Comparison of ENCODE assay signal across 15 mouse cellular contexts in genomic region chr19:6949532-6949931, GRCm38 (mm10). TPM values are rescaled to one million over a fixed set of nuclear protein-coding genes. Genes with fewer than 3 reads are reported as not detected.
DNase-seq lines count a peak whose midpoint lies in the region; ATAC-seq and TF ChIP-seq lines count a peak whose summit lies in the region.
"Had no signal": no experiment of that assay in that cellular context is flagged by ENCODE, and none has a peak within 500 bp of the region (broad histone marks: within the 10 kb centered on the region; RNA-seq: fewer than 3 reads in every experiment).

No protein-coding gene starts in this region.

- DNase-seq in hindbrain, embryonic 10.5 days (ENCODE audit: low spot score), result no peak
- no peak for DNase-seq in neural tube, embryonic 10.5 days (ENCODE audit: extremely low spot score, low spot score)
- DNase-seq in stomach, postnatal 0 days (ENCODE audit: low spot score), result no peak
- DNase-seq in urinary bladder, postnatal 25 days (ENCODE audit: low spot score), result no peak
- no peak for DNase-seq in embryo, embryonic 11 days
- DNase-seq: cerebellum, adult 9-10 months; gastrocnemius, adult 2 months; heart, postnatal 36 days; kidney, postnatal 4 days; thymus, postnatal 4 days had no signal

- no peaks in the 10 kb centered on the region for H3K9me3 ChIP-seq in hindbrain, embryonic 10.5 days
- no peaks in the 10 kb centered on the region for H3K9me3 ChIP-seq in hindbrain, embryonic 16.5 days (ENCODE audit: control insufficient read depth, low read length)
- H3K9me3 ChIP-seq in neural tube, embryonic 12.5 days, result no peaks in the 10 kb centered on the region
- H3K9me3 ChIP-seq in intestine, embryonic 16.5 days (ENCODE audit: control insufficient read depth, low read length), result no peaks in the 10 kb centered on the region
- no peaks in the 10 kb centered on the region for H3K9me3 ChIP-seq in stomach, postnatal 0 days (ENCODE audit: control insufficient read depth, low read length)

- H3K4me1 ChIP-seq in hindbrain, embryonic 10.5 days (replicated peaks), result peaks cover 34% of the 10 kb centered on the region
- H3K4me1 ChIP-seq in hindbrain, embryonic 16.5 days (ENCODE audit: control insufficient read depth, insufficient read depth, low read depth, low read length), result peaks cover 19% of the 10 kb centered on the region
- H3K4me1 ChIP-seq in neural tube, embryonic 12.5 days, result peaks cover 26% of the 10 kb centered on the region
- H3K4me1 ChIP-seq in intestine, embryonic 16.5 days (ENCODE audit: control insufficient read depth, insufficient read depth, low read length), result peaks cover 53% of the 10 kb centered on the region
- H3K4me1 ChIP-seq in stomach, postnatal 0 days (replicated peaks; ENCODE audit: control insufficient read depth, insufficient read depth), result peaks cover 6% of the 10 kb centered on the region; the same call in 1 of the 2 replicates

- H3K9ac ChIP-seq in hindbrain, embryonic 16.5 days (ENCODE audit: low read depth, low read length), result no peak overlapping the region
- H3K9ac ChIP-seq in neural tube, embryonic 12.5 days, result no peak overlapping the region
- peak overlapping the region; percentile 35; the same call in 1 of the 2 replicates for H3K9ac ChIP-seq in intestine, embryonic 16.5 days (ENCODE audit: low read depth, low read length)
- H3K9ac ChIP-seq in stomach, postnatal 0 days (ENCODE audit: low read length), result no peak overlapping the region; the same call in 1 of the 2 replicates

- no peak overlapping the region for H3K27ac ChIP-seq in hindbrain, embryonic 10.5 days
- no peak overlapping the region for H3K27ac ChIP-seq in hindbrain, embryonic 16.5 days (ENCODE audit: low read depth, low read length)
- no peak overlapping the region for H3K27ac ChIP-seq in neural tube, embryonic 12.5 days
- H3K27ac ChIP-seq in intestine, embryonic 16.5 days (ENCODE audit: low read length), result peak overlapping the region; percentile 98
- peak overlapping the region; percentile 24; the same call in 1 of the 2 replicates for H3K27ac ChIP-seq in stomach, postnatal 0 days (replicated peaks)

- peaks cover 28% of the 10 kb centered on the region for H3K36me3 ChIP-seq in hindbrain, embryonic 10.5 days
- H3K36me3 ChIP-seq in hindbrain, embryonic 16.5 days (ENCODE audit: control insufficient read depth, insufficient read depth, low read length), result no peaks in the 10 kb centered on the region; the same call in 1 of the 2 replicates
- peaks cover 8% of the 10 kb centered on the region; the same call in 1 of the 2 replicates for H3K36me3 ChIP-seq in neural tube, embryonic 12.5 days
- H3K36me3 ChIP-seq in intestine, embryonic 16.5 days (ENCODE audit: control insufficient read depth, insufficient read depth, low read length), result peaks cover 8% of the 10 kb centered on the region; the same call in 1 of the 2 replicates
- peaks cover 4% of the 10 kb centered on the region; the same call in 1 of the 2 replicates for H3K36me3 ChIP-seq in stomach, postnatal 0 days (ENCODE audit: control insufficient read depth, insufficient read depth, low read length)

- TF ChIP-seq EP300 in stomach, postnatal 0 days (optimal IDR thresholded peaks at IDR 0.05), result no peak

- TF ChIP-seq CTCF in stomach, postnatal 0 days (IDR thresholded peaks at IDR 0.05; ENCODE audit: low read depth), result no peak

- 92% methylated on average over 5 of the region's 5 CpGs for WGBS in hindbrain, embryonic 10.5 days
- WGBS in hindbrain, embryonic 16.5 days, result 92% methylated on average over 5 of the region's 5 CpGs
- WGBS in neural tube, embryonic 12.5 days, result 95% methylated on average over 5 of the region's 5 CpGs
- WGBS in intestine, embryonic 16.5 days, result 77% methylated on average over 5 of the region's 5 CpGs
- 79% methylated on average over 5 of the region's 5 CpGs for WGBS in stomach, postnatal 0 days

- no peaks in the 10 kb centered on the region for H3K27me3 ChIP-seq in hindbrain, embryonic 10.5 days (ENCODE audit: insufficient read depth, poor library complexity, severe bottlenecking)
- H3K27me3 ChIP-seq in hindbrain, embryonic 16.5 days (replicated peaks; ENCODE audit: control insufficient read depth, insufficient read depth, low read length), result no peaks in the 10 kb centered on the region
- no peaks in the 10 kb centered on the region for H3K27me3 ChIP-seq in neural tube, embryonic 12.5 days (replicated peaks)
- H3K27me3 ChIP-seq in intestine, embryonic 16.5 days (replicated peaks; ENCODE audit: control insufficient read depth, insufficient read depth, low read length), result no peaks in the 10 kb centered on the region
- H3K27me3 ChIP-seq in stomach, postnatal 0 days (ENCODE audit: control insufficient read depth, insufficient read depth, low read length), result no peaks in the 10 kb centered on the region
- H3K27me3 ChIP-seq: CH12.LX had no signal

- no peak overlapping the region for H3K4me2 ChIP-seq in hindbrain, embryonic 16.5 days (ENCODE audit: low read length)
- peak overlapping the region; percentile 97; the same call in 1 of the 2 replicates for H3K4me2 ChIP-seq in neural tube, embryonic 12.5 days (replicated peaks)
- peak overlapping the region; percentile 80 for H3K4me2 ChIP-seq in intestine, embryonic 16.5 days (ENCODE audit: low read depth, low read length)
- H3K4me2 ChIP-seq in stomach, postnatal 0 days (replicated peaks; ENCODE audit: low read depth), result no peak overlapping the region

- peak overlapping the region; percentile 65; the same call in 1 of the 2 replicates for H3K4me3 ChIP-seq in hindbrain, embryonic 10.5 days
- H3K4me3 ChIP-seq in hindbrain, embryonic 16.5 days (ENCODE audit: low read length), result no peak overlapping the region
- no peak overlapping the region for H3K4me3 ChIP-seq in neural tube, embryonic 12.5 days
- H3K4me3 ChIP-seq in intestine, embryonic 16.5 days (ENCODE audit: low read length), result no peak overlapping the region
- no peak overlapping the region for H3K4me3 ChIP-seq in stomach, postnatal 0 days (ENCODE audit: low read depth, low read length)

- ATAC-seq in hindbrain, embryonic 16.5 days, result no peak
- no peak for ATAC-seq in neural tube, embryonic 12.5 days (ENCODE audit: low FRiP score, low read depth)
- 0 out of 2 replicates have a peak, but pooled peaks have one; percentile 14 for ATAC-seq in intestine, embryonic 16.5 days
- no peak for ATAC-seq in stomach, postnatal 0 days (ENCODE audit: low FRiP score, low TSS enrichment)
- ATAC-seq: lung, postnatal 0 days had no signal

RNA-seq across cellular contexts. Expression of gene Gpr137, which starts 7.3 kb away (rescaled TPM):
- 31.2 and 40.9 TPM in 2 replicates for polyA plus RNA-seq in hindbrain, embryonic 10.5 days (2016; fragmentation: Nextera tagmentation; extraction: Ambion mirVana)
- 67.1 and 77.6 TPM in 2 replicates for polyA plus RNA-seq in hindbrain, embryonic 16.5 days (2015; fragmentation: Nextera tagmentation; extraction: Ambion mirVana)
- polyA plus RNA-seq in neural tube, embryonic 12.5 days (2016; fragmentation: Nextera tagmentation; extraction: Ambion mirVana), result 43.9 and 45.6 TPM in 2 replicates
- polyA plus RNA-seq in intestine, embryonic 16.5 days (2015; fragmentation: Nextera tagmentation; extraction: Ambion mirVana), result 20.6 and 21.1 TPM in 2 replicates
- polyA plus RNA-seq in stomach, postnatal 0 days (2015; fragmentation: Nextera tagmentation; extraction: Ambion mirVana), result 24.7 and 28.7 TPM in 2 replicates

RNA-seq across cellular contexts. Expression of gene Bad, which starts 7.9 kb away (rescaled TPM):
- polyA plus RNA-seq in hindbrain, embryonic 10.5 days (2016; fragmentation: Nextera tagmentation; extraction: Ambion mirVana), result 63.1 and 75.5 TPM in 2 replicates
- polyA plus RNA-seq in hindbrain, embryonic 16.5 days (2015; fragmentation: Nextera tagmentation; extraction: Ambion mirVana), result 96.0 and 109 TPM in 2 replicates
- polyA plus RNA-seq in neural tube, embryonic 12.5 days (2016; fragmentation: Nextera tagmentation; extraction: Ambion mirVana), result 71.9 and 73.8 TPM in 2 replicates
- 77.7 and 80.5 TPM in 2 replicates for polyA plus RNA-seq in intestine, embryonic 16.5 days (2015; fragmentation: Nextera tagmentation; extraction: Ambion mirVana)
- 79.0 and 82.8 TPM in 2 replicates for polyA plus RNA-seq in stomach, postnatal 0 days (2015; fragmentation: Nextera tagmentation; extraction: Ambion mirVana)

RNA-seq across cellular contexts. Expression of gene Kcnk4, which starts 15.2 kb away (rescaled TPM):
- polyA plus RNA-seq in hindbrain, embryonic 10.5 days (2016; fragmentation: Nextera tagmentation; extraction: Ambion mirVana), result not detected in 2 replicates
- 14.4 and 19.1 TPM in 2 replicates for polyA plus RNA-seq in hindbrain, embryonic 16.5 days (2015; fragmentation: Nextera tagmentation; extraction: Ambion mirVana)
- 0.50 and 1.1 TPM in 2 replicates for polyA plus RNA-seq in neural tube, embryonic 12.5 days (2016; fragmentation: Nextera tagmentation; extraction: Ambion mirVana)
- polyA plus RNA-seq in intestine, embryonic 16.5 days (2015; fragmentation: Nextera tagmentation; extraction: Ambion mirVana), result 0.45 and 0.48 TPM in 2 replicates
- polyA plus RNA-seq in stomach, postnatal 0 days (2015; fragmentation: Nextera tagmentation; extraction: Ambion mirVana), result 0.75 and 0.98 TPM in 2 replicates

RNA-seq across cellular contexts. Expression of gene Catsperz, which starts 24.4 kb away (rescaled TPM):
- polyA plus RNA-seq in hindbrain, embryonic 10.5 days (2016; fragmentation: Nextera tagmentation; extraction: Ambion mirVana), result 0.46 TPM in 1 of 2 replicates, not detected in the other
- 2.9 and 3.3 TPM in 2 replicates for polyA plus RNA-seq in hindbrain, embryonic 16.5 days (2015; fragmentation: Nextera tagmentation; extraction: Ambion mirVana)
- 0.91 and 2.0 TPM in 2 replicates for polyA plus RNA-seq in neural tube, embryonic 12.5 days (2016; fragmentation: Nextera tagmentation; extraction: Ambion mirVana)
- 0.73 and 1.4 TPM in 2 replicates for polyA plus RNA-seq in intestine, embryonic 16.5 days (2015; fragmentation: Nextera tagmentation; extraction: Ambion mirVana)
- polyA plus RNA-seq in stomach, postnatal 0 days (2015; fragmentation: Nextera tagmentation; extraction: Ambion mirVana), result 3.7 and 4.5 TPM in 2 replicates

RNA-seq across cellular contexts. Expression of gene Ppp1r14b, which starts 25.2 kb away (rescaled TPM):
- 157 and 186 TPM in 2 replicates for polyA plus RNA-seq in hindbrain, embryonic 10.5 days (2016; fragmentation: Nextera tagmentation; extraction: Ambion mirVana)
- 89.4 and 96.8 TPM in 2 replicates for polyA plus RNA-seq in hindbrain, embryonic 16.5 days (2015; fragmentation: Nextera tagmentation; extraction: Ambion mirVana)
- polyA plus RNA-seq in neural tube, embryonic 12.5 days (2016; fragmentation: Nextera tagmentation; extraction: Ambion mirVana), result 324 and 325 TPM in 2 replicates
- 57.9 and 58.2 TPM in 2 replicates for polyA plus RNA-seq in intestine, embryonic 16.5 days (2015; fragmentation: Nextera tagmentation; extraction: Ambion mirVana)
- polyA plus RNA-seq in stomach, postnatal 0 days (2015; fragmentation: Nextera tagmentation; extraction: Ambion mirVana), result 143 and 148 TPM in 2 replicates

Comparison
In these comparisons a context has a peak if more than half of its experiments do, and no peak if none do; other contexts are left out.
1. H3K27ac ChIP-seq: peak in intestine, embryonic 16.5 days (single experiment) and stomach, postnatal 0 days (single experiment); none in hindbrain, embryonic 10.5 days (single experiment), hindbrain, embryonic 16.5 days (single experiment) and neural tube, embryonic 12.5 days (single experiment).
2. H3K4me2 ChIP-seq: peak in neural tube, embryonic 12.5 days (single experiment) and intestine, embryonic 16.5 days (single experiment); none in hindbrain, embryonic 16.5 days (single experiment) and stomach, postnatal 0 days (single experiment).